In genomic region chr5:24445428-24446080, GRCm38 (mm10) we compare ENCODE assay signal across 8 mouse cellular contexts. TPM values are rescaled to one million over a fixed set of nuclear protein-coding genes. Genes with fewer than 3 reads are reported as not detected.
DNase-seq lines count a peak whose midpoint lies in the region; ATAC-seq and TF ChIP-seq lines count a peak whose summit lies in the region.

No protein-coding gene starts in this region.

- H3K27me3 ChIP-seq in heart, embryonic 13.5 days (replicated peaks): peaks cover 5% of the 10 kb centered on the region; the same call in 1 of the 2 replicates
- no peaks in the 10 kb centered on the region for H3K27me3 ChIP-seq in erythroblast, embryonic 14.5 days (ENCODE audit: control insufficient read depth)
- H3K27me3 ChIP-seq in liver, embryonic 12.5 days (replicated peaks): no peaks in the 10 kb centered on the region

- 49% methylated on average over 20 of the region's 20 CpGs for WGBS in heart, embryonic 13.5 days
- 56% methylated on average over 20 of the region's 20 CpGs for WGBS in liver, embryonic 12.5 days (ENCODE audit: insufficient replicate concordance)

- H3K36me3 ChIP-seq in heart, embryonic 13.5 days: peaks cover 33% of the 10 kb centered on the region
- H3K36me3 ChIP-seq in ES-E14 (ENCODE audit: control insufficient read depth, insufficient read depth, low read length, poor library complexity, severe bottlenecking): peaks cover 21% of the 10 kb centered on the region
- peaks cover 35% of the 10 kb centered on the region for H3K36me3 ChIP-seq in erythroblast, embryonic 14.5 days (ENCODE audit: control insufficient read depth)
- H3K36me3 ChIP-seq in liver, embryonic 12.5 days: peaks cover 35% of the 10 kb centered on the region

- H3K9ac ChIP-seq in heart, embryonic 13.5 days: peak overlapping the region; percentile 99
- H3K9ac ChIP-seq in ES-E14 (ENCODE audit: insufficient read depth, low read depth, low read length, poor library complexity, severe bottlenecking): peak overlapping the region; percentile 40; the same call in 1 of the 2 replicates
- H3K9ac ChIP-seq in liver, embryonic 12.5 days: peak overlapping the region; percentile 95

- intact Hi-C loops in heart, postnatal 14 days (cut with DNase I): no loop called here

- peak overlapping the region; percentile 89 for H3K4me2 ChIP-seq in heart, embryonic 13.5 days
- H3K4me2 ChIP-seq in liver, embryonic 12.5 days: peak overlapping the region; percentile 97

- no peak for ATAC-seq in heart, embryonic 13.5 days (ENCODE audit: extremely low read depth, insufficient number of reproducible peaks, low FRiP score, low TSS enrichment)
- ATAC-seq in liver, embryonic 12.5 days: no peak

- in situ Hi-C loops in ES-E14 (cut with MboI; ENCODE audit: low sequenced_read_pairs in 2 of 2, unreplicated experiment in 2 of 2): no loop called here

- H3K27ac ChIP-seq in heart, embryonic 13.5 days (replicated peaks): peak overlapping the region; percentile 96
- H3K27ac ChIP-seq in ES-E14 (ENCODE audit: insufficient read depth, low read depth, low read length, poor library complexity, severe bottlenecking): no peak overlapping the region
- H3K27ac ChIP-seq in liver, embryonic 12.5 days: peak overlapping the region; percentile 91

- H3K4me1 ChIP-seq in heart, embryonic 13.5 days: peaks cover 34% of the 10 kb centered on the region
- peaks cover 5 to 19% of the 10 kb centered on the region in 2 experiments; a peak in 3 of 4 replicates for H3K4me1 ChIP-seq in ES-E14 (ENCODE audit: control insufficient read depth in 2 of 2, insufficient read depth in 2 of 2, low read length in 2 of 2, poor library complexity in 1 of 2)
- H3K4me1 ChIP-seq in erythroblast, embryonic 14.5 days (ENCODE audit: control insufficient read depth): peaks cover 66% of the 10 kb centered on the region
- H3K4me1 ChIP-seq in liver, embryonic 12.5 days: peaks cover 52% of the 10 kb centered on the region

- H3K9me3 ChIP-seq in heart, embryonic 13.5 days: no peaks in the 10 kb centered on the region
- no peaks in the 10 kb centered on the region for H3K9me3 ChIP-seq in ES-E14 (ENCODE audit: control insufficient read depth, insufficient read depth, low read depth, low read length)
- H3K9me3 ChIP-seq in erythroblast, embryonic 14.5 days (ENCODE audit: control insufficient read depth, low read length): no peaks in the 10 kb centered on the region
- H3K9me3 ChIP-seq in liver, embryonic 12.5 days (replicated peaks): no peaks in the 10 kb centered on the region

- peak overlapping the region; percentile 93 for H3K4me3 ChIP-seq in heart, embryonic 13.5 days
- peak overlapping the region; percentile 93 for H3K4me3 ChIP-seq in ES-E14 (ENCODE audit: insufficient read depth in 1 of 2, low read depth in 1 of 2, low read length in 2 of 2, poor library complexity in 1 of 2, severe bottlenecking in 1 of 2)
- peak overlapping the region; percentile 85 for H3K4me3 ChIP-seq in erythroblast, embryonic 14.5 days (replicated peaks)
- peak overlapping the region; percentile 89 for H3K4me3 ChIP-seq in liver, embryonic 12.5 days

- DNase-seq in heart, postnatal 14 days: no peak
- no peak for DNase-seq in ES-E14 (ENCODE audit: low read depth, low spot score)
- no peak for DNase-seq in gastrocnemius, adult 18-20 months (ENCODE audit: low spot score)
- DNase-seq in c-Kit-positive CD71-positive TER-119-positive erythroid progenitor cells, embryonic 14.5 days (ENCODE audit: low spot score): no peak
- DNase-seq in urinary bladder, adult 2 months (ENCODE audit: low spot score): no peak

TF ChIP-seq in ES-E14, 5 proteins besides CTCF, POLR2A, EP300 and RAD21:
- no peak for TF ChIP-seq ZC3H11A (IDR thresholded peaks at IDR 0.05; ENCODE audit: borderline replicate concordance, low read depth, low read length)
- TF ChIP-seq CHD2 (IDR thresholded peaks at IDR 0.05; ENCODE audit: low read depth, low read length): no peak
- no peak for TF ChIP-seq MAFK (IDR thresholded peaks at IDR 0.05; ENCODE audit: insufficient read depth, low read depth, low read length)
- no peak for TF ChIP-seq HCFC1 (IDR thresholded peaks at IDR 0.05; ENCODE audit: borderline replicate concordance, insufficient read depth, low read length)
- TF ChIP-seq ZNF384 (IDR thresholded peaks at IDR 0.05; ENCODE audit: low read depth, low read length): no peak
TF ChIP-seq in ES-E14: peak in this region for 0.

RNA-seq across cellular contexts. Expression of gene Fastk, which starts 0.5 kb away (rescaled TPM):
- 163 and 164 TPM in 2 replicates for polyA plus RNA-seq in heart, embryonic 13.5 days (2015; fragmentation: Nextera tagmentation; extraction: Ambion mirVana)
- total RNA-seq in heart, postnatal 14 days (2021): 100 to 1,000 TPM; 239 to 243 TPM
- 70.4 and 111 TPM in 2 replicates for total RNA-seq in ES-E14 (2012; rRNA removed)
- 33.0 and 33.8 TPM in 2 replicates for polyA plus RNA-seq in erythroblast, embryonic 14.5 days (2012)
- 72.4 and 78.0 TPM in 2 replicates for polyA plus RNA-seq in liver, embryonic 12.5 days (2016; fragmentation: Nextera tagmentation; extraction: Ambion mirVana)
- total RNA-seq in gastrocnemius, adult 18-20 months (2021): 100 to 1,000 TPM; 183 to 194 TPM
- polyA plus RNA-seq in urinary bladder, adult 2 months (2012; rRNA removed): 134 and 154 TPM in 2 replicates

RNA-seq across cellular contexts. Expression of gene Tmub1, which starts 2.1 kb away (rescaled TPM):
- polyA plus RNA-seq in heart, embryonic 13.5 days (2015; fragmentation: Nextera tagmentation; extraction: Ambion mirVana): 16.2 and 19.9 TPM in 2 replicates
- 10 to 100 TPM in 1 of 2 experiments, 1 to 10 TPM in 1; 9.2 to 10.9 TPM for total RNA-seq in heart, postnatal 14 days (2021)
- total RNA-seq in ES-E14 (2012; rRNA removed): 7.8 and 11.5 TPM in 2 replicates
- polyA plus RNA-seq in erythroblast, embryonic 14.5 days (2012): 2.3 and 2.8 TPM in 2 replicates
- polyA plus RNA-seq in liver, embryonic 12.5 days (2016; fragmentation: Nextera tagmentation; extraction: Ambion mirVana): 6.7 and 7.2 TPM in 2 replicates
- 10 to 100 TPM; 17.7 to 23.3 TPM for total RNA-seq in gastrocnemius, adult 18-20 months (2021)
- polyA plus RNA-seq in urinary bladder, adult 2 months (2012; rRNA removed): 24.5 TPM in 2 replicates

RNA-seq across cellular contexts. Expression of gene Agap3, which starts 6.4 kb away (rescaled TPM):
- 14.4 and 16.5 TPM in 2 replicates for polyA plus RNA-seq in heart, embryonic 13.5 days (2015; fragmentation: Nextera tagmentation; extraction: Ambion mirVana)
- total RNA-seq in heart, postnatal 14 days (2021): 10 to 100 TPM; 71.0 to 72.2 TPM
- 50.1 and 51.2 TPM in 2 replicates for total RNA-seq in ES-E14 (2012; rRNA removed)
- polyA plus RNA-seq in erythroblast, embryonic 14.5 days (2012): 17.2 and 18.9 TPM in 2 replicates
- 25.5 and 26.5 TPM in 2 replicates for polyA plus RNA-seq in liver, embryonic 12.5 days (2016; fragmentation: Nextera tagmentation; extraction: Ambion mirVana)
- total RNA-seq in gastrocnemius, adult 18-20 months (2021): 10 to 100 TPM; 74.3 to 84.7 TPM
- 55.8 and 73.8 TPM in 2 replicates for polyA plus RNA-seq in urinary bladder, adult 2 months (2012; rRNA removed)

RNA-seq across cellular contexts. Expression of gene Slc4a2, which starts 21.9 kb away (rescaled TPM):
- polyA plus RNA-seq in heart, embryonic 13.5 days (2015; fragmentation: Nextera tagmentation; extraction: Ambion mirVana): 26.9 and 29.3 TPM in 2 replicates
- 10 to 100 TPM; 41.3 to 51.5 TPM for total RNA-seq in heart, postnatal 14 days (2021)
- total RNA-seq in ES-E14 (2012; rRNA removed): 30.4 and 31.5 TPM in 2 replicates
- polyA plus RNA-seq in erythroblast, embryonic 14.5 days (2012): 1.1 and 2.5 TPM in 2 replicates
- 16.2 and 16.6 TPM in 2 replicates for polyA plus RNA-seq in liver, embryonic 12.5 days (2016; fragmentation: Nextera tagmentation; extraction: Ambion mirVana)
- 10 to 100 TPM; 13.9 to 14.3 TPM for total RNA-seq in gastrocnemius, adult 18-20 months (2021)
- 61.6 and 63.0 TPM in 2 replicates for polyA plus RNA-seq in urinary bladder, adult 2 months (2012; rRNA removed)

RNA-seq across cellular contexts. Expression of gene Cdk5, which starts 22.2 kb away (rescaled TPM):
- 25.8 and 28.7 TPM in 2 replicates for polyA plus RNA-seq in heart, embryonic 13.5 days (2015; fragmentation: Nextera tagmentation; extraction: Ambion mirVana)
- 10 to 100 TPM; 22.5 to 23.4 TPM for total RNA-seq in heart, postnatal 14 days (2021)
- 17.8 and 23.4 TPM in 2 replicates for total RNA-seq in ES-E14 (2012; rRNA removed)
- 0.40 and 0.67 TPM in 2 replicates for polyA plus RNA-seq in erythroblast, embryonic 14.5 days (2012)
- polyA plus RNA-seq in liver, embryonic 12.5 days (2016; fragmentation: Nextera tagmentation; extraction: Ambion mirVana): 13.0 and 14.1 TPM in 2 replicates
- 10 to 100 TPM; 10.5 to 11.2 TPM for total RNA-seq in gastrocnemius, adult 18-20 months (2021)
- polyA plus RNA-seq in urinary bladder, adult 2 months (2012; rRNA removed): 61.4 and 77.8 TPM in 2 replicates

Comparison
In these comparisons a context has a peak if more than half of its experiments do, and no peak if none do; other contexts are left out.
1. H3K9ac ChIP-seq: peak in every context shown above with its lines; median percentile 99 in heart, embryonic 13.5 days; 95 in liver, embryonic 12.5 days; 40 in ES-E14.